Mouse (Mus musculus) limb, embryonic 11.5 days (tissue): Measurements from ENCODE around the gene Rcor1. TPM values are rescaled to one million over a fixed set of nuclear protein-coding genes. Genes with fewer than 3 reads are reported as not detected.
"Not testable (repeated sequence)": the region's sequence is repeated elsewhere in the genome, so short reads cannot be mapped to it uniquely, and the experiment has no call there.

Experiments used
- ATAC-seq: fragments of 200-750 bp; cut with Nextera tagmentation; 2 replicates; pipeline ENCODE4 v1.8.0; 2017; ENCODE audit warnings: low read depth; ENCODE audit not compliant: insufficient number of reproducible peaks, low FRiP score, low TSS enrichment
- DNase-seq: peaks from one replicate; pipeline ENCODE4 v3.0.0-alpha.2; 2015; ENCODE audit warnings: low spot score
- H3K27ac ChIP-seq: fragments of 300-500 bp; sonication (generic); replicated peaks from 2 replicates; pipeline ENCODE4 v1.5.1; 2014; ENCODE audit warnings: low read depth, mild to moderate bottlenecking, low read length
- H3K27me3 ChIP-seq: fragments of 300-500 bp; sonication (generic); 2 replicates; pipeline ENCODE4 v1.6.1; 2014; ENCODE audit warnings: mild to moderate bottlenecking, low read length, mixed read lengths; ENCODE audit not compliant: control insufficient read depth, insufficient read depth
- H3K36me3 ChIP-seq: fragments of 300-500 bp; sonication (generic); 2 replicates; pipeline ENCODE4 v1.6.1; 2014; ENCODE audit warnings: mild to moderate bottlenecking, low read length, moderate library complexity, mixed read lengths; ENCODE audit not compliant: control insufficient read depth, insufficient read depth
- H3K4me1 ChIP-seq: fragments of 300-500 bp; sonication (generic); 2 replicates; pipeline ENCODE4 v1.6.1; 2014; ENCODE audit warnings: low read length, mixed read lengths; ENCODE audit not compliant: control insufficient read depth, insufficient read depth
- H3K4me2 ChIP-seq: fragments of 300-500 bp; sonication (generic); 2 replicates; pipeline ENCODE4 v1.6.1; 2014; ENCODE audit warnings: low read depth, mild to moderate bottlenecking, moderate library complexity; ENCODE audit not compliant: severe bottlenecking
- H3K4me3 ChIP-seq: fragments of 300-500 bp; sonication (generic); 2 replicates; pipeline ENCODE4 v1.5.1; 2014; ENCODE audit warnings: low read depth, low read length
- H3K9ac ChIP-seq: fragments of 300-500 bp; sonication (generic); 2 replicates; pipeline ENCODE4 v1.6.1; 2014; ENCODE audit warnings: mild to moderate bottlenecking, low read length
- H3K9me3 ChIP-seq: fragments of 300-500 bp; sonication (generic); 2 replicates; pipeline ENCODE4 v1.6.1; 2016; ENCODE audit warnings: low read length; ENCODE audit not compliant: control insufficient read depth
- WGBS: fragments of 180-500 bp; shearing (Covaris S2); extraction: QIAGEN DNeasy Blood & Tissue Kit; methylation state at CpG from one replicate; pipeline ENCODE4 v1.1.7; 2014; 5-methylcytosine and 5-hydroxymethylcytosine counted together
- polyA plus RNA-seq: library from polyadenylated mRNA; unstranded; fragments of >200 nt; fragmentation: Nextera tagmentation; extraction: Ambion mirVana; gene quantifications from 2 replicates; pipeline ENCODE4 v1.2.1, GENCODE M21; 2014

Gene Rcor1
- polyA plus RNA-seq, 1 experiment from 2014 or later, result 15.1 TPM

GRCm38 (mm10) chr12:111067816-111068215 is 28.7 kb downstream of the Rcor1 start:
- no peaks in the 10 kb centered on the region for H3K9me3 ChIP-seq
- ATAC-seq (no peak), DNase-seq (no peak)
- H3K4me2 ChIP-seq, result no peak overlapping the region
- H3K4me1 ChIP-seq, result 0 out of 2 replicates have a peak, but pooled peaks cover 3% of the 10 kb centered on the region
- WGBS, result 91% methylated on average over 13 of the region's 13 CpGs
- no peak overlapping the region for H3K9ac ChIP-seq
- no peak overlapping the region for H3K4me3 ChIP-seq
- H3K27ac ChIP-seq, result no peak overlapping the region
- H3K36me3 ChIP-seq, result no peaks in the 10 kb centered on the region; the same call in 1 of the 2 replicates
- H3K27me3 ChIP-seq, result no peaks in the 10 kb centered on the region

GRCm38 (mm10) chr12:111069299-111069698 is 30.1 kb downstream of the Rcor1 start:
- not testable (repeated sequence) for DNase-seq, H3K9ac ChIP-seq, H3K36me3 ChIP-seq, ATAC-seq, H3K4me1 ChIP-seq, H3K27ac ChIP-seq, H3K27me3 ChIP-seq, H3K4me2 ChIP-seq, H3K9me3 ChIP-seq, H3K4me3 ChIP-seq

GRCm38 (mm10) chr12:111071009-111071408 is 31.9 kb downstream of the Rcor1 start:
- Histone ChIP-seq H3K27me3 (no peaks in the 10 kb centered on the region), H3K4me2 (no peak overlapping the region), H3K4me3 (no peak overlapping the region), H3K4me1 (0 out of 2 replicates have a peak, but pooled peaks cover 3% of the 10 kb centered on the region), H3K27ac (no peak overlapping the region), H3K9ac (no peak overlapping the region), H3K36me3 (no peaks in the 10 kb centered on the region; the same call in 1 of the 2 replicates), H3K9me3 (no peaks in the 10 kb centered on the region)
- no peak for DNase-seq
- WGBS, result 81% methylated on average over 5 of the region's 5 CpGs
- no peak for ATAC-seq

- Histone ChIP-seq H3K27me3 (no peaks in the 10 kb centered on the region), H3K4me3 (no peak overlapping the region), H3K4me1 (0 out of 2 replicates have a peak, but pooled peaks cover 3% of the 10 kb centered on the region), H3K9me3 (no peaks in the 10 kb centered on the region), H3K36me3 (no peaks in the 10 kb centered on the region; the same call in 1 of the 2 replicates), H3K27ac (no peak overlapping the region), H3K4me2 (no peak overlapping the region), H3K9ac (no peak overlapping the region)
- DNase-seq (no peak), ATAC-seq (no peak)
- WGBS, result 72% methylated on average over 10 of the region's 10 CpGs
Measured at GRCm38 (mm10) chr12:111071477-111072152, 32.5 kb downstream of the Rcor1 start.

GRCm38 (mm10) chr12:111076385-111076965 is 37.3 kb downstream of the Rcor1 start:
- no peak for DNase-seq
- H3K4me3 ChIP-seq, result no peak overlapping the region
- no peaks in the 10 kb centered on the region for H3K4me1 ChIP-seq
- H3K9ac ChIP-seq, result no peak overlapping the region
- H3K27ac ChIP-seq, result no peak overlapping the region
- ATAC-seq, result no peak
- no peak overlapping the region for H3K4me2 ChIP-seq
- H3K27me3 ChIP-seq, result no peaks in the 10 kb centered on the region
- 66% methylated on average over 12 of the region's 12 CpGs for WGBS
- H3K9me3 ChIP-seq, result no peaks in the 10 kb centered on the region
- no peaks in the 10 kb centered on the region for H3K36me3 ChIP-seq

- H3K9me3 ChIP-seq, result no peaks in the 10 kb centered on the region
- H3K27ac ChIP-seq, result no peak overlapping the region
- ATAC-seq (no peak), DNase-seq (no peak)
- no peak overlapping the region for H3K4me3 ChIP-seq
- no peaks in the 10 kb centered on the region for H3K27me3 ChIP-seq
- no peak overlapping the region for H3K9ac ChIP-seq
- WGBS, result 90% methylated on average over 4 of the region's 4 CpGs
- peaks cover 7% of the 10 kb centered on the region; the same call in 1 of the 2 replicates for H3K36me3 ChIP-seq
- H3K4me2 ChIP-seq, result no peak overlapping the region
- no peaks in the 10 kb centered on the region for H3K4me1 ChIP-seq
Measured at GRCm38 (mm10) chr12:111085579-111085978, 46.4 kb downstream of the Rcor1 start.

- 97% methylated on average over 1 of the region's 1 CpGs for WGBS
- Histone ChIP-seq H3K4me3 (no peak overlapping the region), H3K27me3 (no peaks in the 10 kb centered on the region), H3K9ac (no peak overlapping the region), H3K36me3 (peaks cover 7% of the 10 kb centered on the region; the same call in 1 of the 2 replicates), H3K27ac (no peak overlapping the region), H3K4me2 (no peak overlapping the region), H3K9me3 (no peaks in the 10 kb centered on the region), H3K4me1 (no peaks in the 10 kb centered on the region)
- DNase-seq, result no peak
- ATAC-seq, result no peak
Measured at GRCm38 (mm10) chr12:111087066-111087465, 47.9 kb downstream of the Rcor1 start.

GRCm38 (mm10) chr12:111088186-111088585 is 49.0 kb downstream of the Rcor1 start:
- H3K27ac ChIP-seq, result no peak overlapping the region
- no peaks in the 10 kb centered on the region for H3K9me3 ChIP-seq
- 30% methylated on average over 5 of the region's 5 CpGs for WGBS
- DNase-seq, result peak; percentile 84
- no peak overlapping the region for H3K4me2 ChIP-seq
- peaks cover 4% of the 10 kb centered on the region; the same call in 1 of the 2 replicates for H3K36me3 ChIP-seq
- no peak overlapping the region for H3K4me3 ChIP-seq
- H3K4me1 ChIP-seq, result no peaks in the 10 kb centered on the region
- no peak overlapping the region for H3K9ac ChIP-seq
- no peaks in the 10 kb centered on the region for H3K27me3 ChIP-seq
- no peak for ATAC-seq
